Mouse (Mus musculus): Measurements from ENCODE around the gene Nanog. TPM values are rescaled to one million over a fixed set of nuclear protein-coding genes. Genes with fewer than 3 reads are reported as not detected.

The Nanog gene
- polyA plus RNA-seq (2015; fragmentation: Nextera tagmentation; extraction: Ambion mirVana): 0.08 and 0.25 TPM in 2 replicates

- H3K9ac ChIP-seq (ENCODE audit: low read depth, low read length): no peak within 1 kb of the TSS
- no peaks in the 10 kb centered on the region for H3K36me3 ChIP-seq (ENCODE audit: control insufficient read depth, insufficient read depth, low read length)
- peaks cover 2% of the 10 kb centered on the region; the same call in 1 of the 2 replicates for H3K27me3 ChIP-seq (replicated peaks; ENCODE audit: control insufficient read depth, insufficient read depth, low read length)
- no peak within 1 kb of the TSS for H3K27ac ChIP-seq (ENCODE audit: low read depth, low read length)
- ATAC-seq: no peak
- H3K4me3 ChIP-seq (ENCODE audit: low read length): no peak within 1 kb of the TSS
- 29% methylated on average over 12 of the region's 12 CpGs for WGBS
- H3K9me3 ChIP-seq (ENCODE audit: control insufficient read depth, low read length): no peaks in the 10 kb centered on the region
- H3K4me2 ChIP-seq (ENCODE audit: low read length): no peak within 1 kb of the TSS
- peaks cover 7% of the 10 kb centered on the region; the same call in 1 of the 2 replicates for H3K4me1 ChIP-seq (ENCODE audit: control insufficient read depth, insufficient read depth, low read depth, low read length)
These were observed at the start of gene Nanog for GRCm38 (mm10) chr6:122707036-122707800. Gene Nanog, plus strand, starts transcription at chr6:122707489.

DNA sequence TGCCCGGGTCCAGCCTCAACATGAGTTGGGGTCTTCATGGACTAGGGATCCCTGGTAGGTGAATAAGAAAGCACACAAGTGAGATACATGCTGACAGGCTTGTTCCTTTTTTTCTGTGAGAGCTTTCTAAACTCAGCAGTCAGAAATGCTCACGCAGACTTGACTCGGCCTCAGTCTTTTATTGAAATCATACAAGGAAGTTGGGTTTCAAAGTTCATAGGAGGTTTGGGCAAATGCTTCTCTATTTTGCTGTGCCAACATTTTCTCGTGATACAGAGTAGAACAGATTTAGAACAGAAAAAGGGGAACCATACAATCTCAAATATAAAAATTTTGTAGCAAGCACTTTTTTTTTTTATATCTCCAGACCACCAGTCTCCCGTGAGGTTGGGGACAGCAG lies 49.7 kb upstream of the Nanog start:
- Histone ChIP-seq H3K27me3 (replicated peaks; ENCODE audit: control insufficient read depth, insufficient read depth, low read length) (peaks cover 3% of the 10 kb centered on the region; the same call in 1 of the 2 replicates), H3K4me2 (ENCODE audit: low read length) (no peak overlapping the region), H3K27ac (ENCODE audit: low read depth, low read length) (no peak overlapping the region), H3K4me3 (ENCODE audit: low read length) (no peak overlapping the region), H3K9ac (ENCODE audit: low read depth, low read length) (no peak overlapping the region), H3K4me1 (ENCODE audit: control insufficient read depth, insufficient read depth, low read depth, low read length) (no peaks in the 10 kb centered on the region), H3K36me3 (ENCODE audit: control insufficient read depth, insufficient read depth, low read length) (no peaks in the 10 kb centered on the region), H3K9me3 (ENCODE audit: control insufficient read depth, low read length) (no peaks in the 10 kb centered on the region)
- no peak for ATAC-seq
- WGBS: 87% methylated on average over 5 of the region's 5 CpGs

DNA sequence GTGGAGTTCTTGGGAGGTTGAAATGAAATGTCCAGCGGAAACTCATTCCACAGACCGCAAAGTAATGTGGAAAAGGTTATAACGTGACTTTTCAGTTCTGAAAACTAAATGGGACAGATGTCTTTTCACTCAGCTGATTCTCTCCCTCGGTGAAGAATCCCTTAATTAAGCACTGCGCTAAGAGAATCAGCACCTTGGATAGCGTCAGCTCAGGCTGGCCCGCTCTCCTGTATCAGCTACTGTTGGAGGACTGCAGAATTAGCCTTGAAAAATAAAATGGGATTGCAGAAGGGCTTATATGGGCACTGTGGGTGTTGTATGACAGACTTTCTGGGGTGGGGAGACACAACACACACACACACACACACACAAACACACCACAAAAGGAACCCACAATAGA lies 47.7 kb upstream of the Nanog start:
- H3K27ac ChIP-seq (ENCODE audit: low read depth, low read length): no peak overlapping the region
- 22% methylated on average over 7 of the region's 7 CpGs for WGBS

DNA sequence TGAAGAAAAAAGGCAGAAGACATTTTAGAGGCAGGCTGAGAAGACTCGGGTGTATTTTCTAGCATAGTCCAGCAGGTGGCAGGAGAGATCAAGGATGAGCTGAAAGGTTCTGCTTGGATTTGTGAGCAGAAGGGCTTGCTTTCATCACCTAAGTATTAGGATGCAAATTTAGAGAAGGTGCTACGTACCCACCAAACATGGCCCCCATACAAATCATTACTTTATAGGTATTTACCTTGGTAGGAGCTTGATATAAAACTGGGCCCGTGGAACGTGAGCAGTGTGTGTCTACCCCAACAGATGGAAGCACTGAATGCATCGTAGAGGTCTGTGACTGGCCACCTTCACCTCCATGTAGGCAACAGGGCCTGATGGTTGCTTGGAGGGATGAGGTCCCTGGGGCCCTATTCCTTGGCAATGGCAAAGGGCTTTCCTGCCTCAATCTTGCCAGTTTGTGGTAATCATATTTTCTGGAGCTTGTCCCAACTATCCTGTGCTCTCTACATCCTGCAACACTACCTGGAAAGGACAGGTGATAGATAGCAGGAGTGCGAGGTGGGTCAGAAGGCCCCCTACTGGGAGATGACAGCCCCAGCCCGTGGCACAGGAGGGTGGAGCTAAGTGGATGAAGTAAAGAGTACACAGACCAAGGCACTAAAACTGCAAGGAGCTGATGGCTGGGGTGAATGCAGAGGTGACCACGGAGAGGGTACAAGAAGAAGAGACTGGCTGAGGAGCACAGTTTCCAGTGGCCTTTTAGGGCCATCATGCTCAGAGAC lies 46.5 kb upstream of the Nanog start:
- 48% methylated on average over 8 of the region's 8 CpGs for WGBS
- no peaks in the 10 kb centered on the region for H3K36me3 ChIP-seq (ENCODE audit: control insufficient read depth, insufficient read depth, low read length)
- ATAC-seq: peak; percentile 74

More for the DNA sequence above, 47.7 kb upstream of the Nanog start:
- no peak overlapping the region for H3K4me3 ChIP-seq (ENCODE audit: low read length)
- no peaks in the 10 kb centered on the region for H3K4me1 ChIP-seq (ENCODE audit: control insufficient read depth, insufficient read depth, low read depth, low read length)
- ATAC-seq: no peak
- H3K9me3 ChIP-seq (ENCODE audit: control insufficient read depth, low read length): no peaks in the 10 kb centered on the region
- no peaks in the 10 kb centered on the region for H3K36me3 ChIP-seq (ENCODE audit: control insufficient read depth, insufficient read depth, low read length)
- peaks cover 4% of the 10 kb centered on the region; the same call in 1 of the 2 replicates for H3K27me3 ChIP-seq (replicated peaks; ENCODE audit: control insufficient read depth, insufficient read depth, low read length)
- H3K9ac ChIP-seq (ENCODE audit: low read depth, low read length): no peak overlapping the region
- no peak overlapping the region for H3K4me2 ChIP-seq (ENCODE audit: low read length)

GRCm38 (mm10) chr6:122662551-122663264 lies 44.6 kb upstream of the Nanog start:
- H3K36me3 ChIP-seq (ENCODE audit: control insufficient read depth, insufficient read depth, low read length): no peaks in the 10 kb centered on the region
- no peak for ATAC-seq
- H3K27me3 ChIP-seq (replicated peaks; ENCODE audit: control insufficient read depth, insufficient read depth, low read length): peaks cover 4% of the 10 kb centered on the region; the same call in 1 of the 2 replicates
- no peaks in the 10 kb centered on the region for H3K4me1 ChIP-seq (ENCODE audit: control insufficient read depth, insufficient read depth, low read depth, low read length)
- H3K4me3 ChIP-seq (ENCODE audit: low read length): no peak overlapping the region
- WGBS: 35% methylated on average over 22 of the region's 22 CpGs
- no peak overlapping the region for H3K27ac ChIP-seq (ENCODE audit: low read depth, low read length)
- no peak overlapping the region for H3K4me2 ChIP-seq (ENCODE audit: low read length)
- H3K9me3 ChIP-seq (ENCODE audit: control insufficient read depth, low read length): no peaks in the 10 kb centered on the region
- H3K9ac ChIP-seq (ENCODE audit: low read depth, low read length): no peak overlapping the region

More for the DNA sequence above, 46.5 kb upstream of the Nanog start:
- H3K4me1 ChIP-seq (ENCODE audit: control insufficient read depth, insufficient read depth, low read depth, low read length): no peaks in the 10 kb centered on the region
- H3K27me3 ChIP-seq (replicated peaks; ENCODE audit: control insufficient read depth, insufficient read depth, low read length): peaks cover 4% of the 10 kb centered on the region; the same call in 1 of the 2 replicates
- no peak overlapping the region for H3K4me3 ChIP-seq (ENCODE audit: low read length)
- no peak overlapping the region for H3K4me2 ChIP-seq (ENCODE audit: low read length)
- no peak overlapping the region for H3K9ac ChIP-seq (ENCODE audit: low read depth, low read length)
- H3K9me3 ChIP-seq (ENCODE audit: control insufficient read depth, low read length): no peaks in the 10 kb centered on the region
- H3K27ac ChIP-seq (ENCODE audit: low read depth, low read length): no peak overlapping the region

DNA sequence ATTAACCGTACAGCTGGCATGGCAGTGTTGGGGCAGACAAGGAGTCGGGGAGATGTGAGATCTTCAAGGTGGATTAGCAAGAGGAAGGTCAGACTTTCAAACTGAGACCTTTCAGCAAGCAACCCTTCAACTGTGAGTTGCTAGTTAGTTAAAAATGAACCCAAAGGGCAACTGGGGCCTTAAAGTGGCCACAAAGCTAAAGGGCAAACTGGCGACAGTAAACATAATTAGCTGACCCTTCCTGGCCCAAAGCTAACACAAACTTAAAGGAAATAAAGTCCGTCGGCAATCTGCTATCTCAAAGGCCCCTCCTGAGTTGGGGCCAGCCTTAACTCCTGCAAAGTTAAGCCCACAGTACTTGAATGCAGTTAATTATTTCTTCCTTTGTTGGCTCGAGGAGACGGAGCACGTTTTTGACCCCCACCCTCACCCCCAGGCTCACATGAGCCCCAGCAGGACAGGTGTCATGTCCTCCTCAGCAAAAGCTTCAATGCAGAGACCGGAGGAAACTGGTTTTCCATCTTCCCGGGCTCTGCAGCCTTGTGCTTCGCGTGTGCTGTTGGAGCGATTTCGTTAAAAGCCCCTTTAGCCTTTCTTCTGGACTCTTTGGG lies 43.6 kb upstream of the Nanog start:
- 50% methylated on average over 14 of the region's 14 CpGs for WGBS
- no peak overlapping the region for H3K9ac ChIP-seq (ENCODE audit: low read depth, low read length)
- no peak for ATAC-seq

GRCm38 (mm10) chr6:122665866-122666265 lies 41.4 kb upstream of the Nanog start:
- WGBS: 73% methylated on average over 7 of the region's 7 CpGs
- no peak overlapping the region for H3K4me3 ChIP-seq (ENCODE audit: low read length)
- ATAC-seq: no peak

More for the DNA sequence above, 43.6 kb upstream of the Nanog start:
- peaks cover 4% of the 10 kb centered on the region; the same call in 1 of the 2 replicates for H3K27me3 ChIP-seq (replicated peaks; ENCODE audit: control insufficient read depth, insufficient read depth, low read length)
- H3K4me3 ChIP-seq (ENCODE audit: low read length): no peak overlapping the region
- H3K36me3 ChIP-seq (ENCODE audit: control insufficient read depth, insufficient read depth, low read length): no peaks in the 10 kb centered on the region
- H3K27ac ChIP-seq (ENCODE audit: low read depth, low read length): no peak overlapping the region
- no peaks in the 10 kb centered on the region for H3K9me3 ChIP-seq (ENCODE audit: control insufficient read depth, low read length)
- no peaks in the 10 kb centered on the region for H3K4me1 ChIP-seq (ENCODE audit: control insufficient read depth, insufficient read depth, low read depth, low read length)
- no peak overlapping the region for H3K4me2 ChIP-seq (ENCODE audit: low read length)

GRCm38 (mm10) chr6:122667715-122668114 lies 39.6 kb upstream of the Nanog start:
- H3K4me1 ChIP-seq (ENCODE audit: control insufficient read depth, insufficient read depth, low read depth, low read length): peaks cover 2% of the 10 kb centered on the region; the same call in 1 of the 2 replicates
- H3K27me3 ChIP-seq (replicated peaks; ENCODE audit: control insufficient read depth, insufficient read depth, low read length): 0 out of 2 replicates have a peak, but pooled peaks cover 2% of the 10 kb centered on the region
- 59% methylated on average over 5 of the region's 5 CpGs for WGBS
- H3K27ac ChIP-seq (ENCODE audit: low read depth, low read length): no peak overlapping the region
- H3K4me3 ChIP-seq (ENCODE audit: low read length): no peak overlapping the region
- H3K9ac ChIP-seq (ENCODE audit: low read depth, low read length): no peak overlapping the region
- ATAC-seq: no peak
- no peak overlapping the region for H3K4me2 ChIP-seq (ENCODE audit: low read length)
- no peaks in the 10 kb centered on the region for H3K9me3 ChIP-seq (ENCODE audit: control insufficient read depth, low read length)
- H3K36me3 ChIP-seq (ENCODE audit: control insufficient read depth, insufficient read depth, low read length): no peaks in the 10 kb centered on the region

More at GRCm38 (mm10) chr6:122665866-122666265, 41.4 kb upstream of the Nanog start:
- Histone ChIP-seq H3K4me1 (ENCODE audit: control insufficient read depth, insufficient read depth, low read depth, low read length) (peaks cover 2% of the 10 kb centered on the region; the same call in 1 of the 2 replicates), H3K27ac (ENCODE audit: low read depth, low read length) (no peak overlapping the region), H3K36me3 (ENCODE audit: control insufficient read depth, insufficient read depth, low read length) (no peaks in the 10 kb centered on the region), H3K9me3 (ENCODE audit: control insufficient read depth, low read length) (no peaks in the 10 kb centered on the region), H3K27me3 (replicated peaks; ENCODE audit: control insufficient read depth, insufficient read depth, low read length) (peaks cover 4% of the 10 kb centered on the region; the same call in 1 of the 2 replicates), H3K9ac (ENCODE audit: low read depth, low read length) (no peak overlapping the region), H3K4me2 (ENCODE audit: low read length) (no peak overlapping the region)
